Mouse (Mus musculus) gastrocnemius, postnatal 36 days (tissue): ENCODE measurements around the gene Atxn7l1. TPM values are rescaled to one million over a fixed set of nuclear protein-coding genes. Genes with fewer than 3 reads are reported as not detected.

Experiments
- DNase-seq, 2 experiments: peaks; one replicate each; pipeline ENCODE4 v3.0.0; 2022
- intact Hi-C: fragments of 180-260 bp; cut with DNase I; formaldehyde crosslinking; loops from one replicate; pipeline ENCODE4 v1.15.1; 2025
- total RNA-seq, 2 experiments: library from RNA; stranded (reverse); gene quantifications; 2 replicates each; pipeline ENCODE4 v1.2.3; 2021

Gene Atxn7l1
- total RNA-seq, 2 experiments from 2014 or later, result 15.4 to 16.0 TPM

GRCm38 (mm10) chr12:33256426-33256825, 108.9 kb downstream of the Atxn7l1 start:
- no peak for DNase-seq
- intact Hi-C loops, result no loop called here

GRCm38 (mm10) chr12:33258995-33259529, 111.6 kb downstream of the Atxn7l1 start:
- no peak for DNase-seq
- intact Hi-C loops, result no loop called here

- intact Hi-C loops, result no loop called here
- no peak for DNase-seq
Observed at GRCm38 (mm10) chr12:33260575-33260974, 113.1 kb downstream of the Atxn7l1 start.

- DNase-seq, result no peak
- intact Hi-C loops, result loop anchor here (5.0 kb wide), 1 partner anchor 239 kb away; no protein-coding TSS in a partner anchor
Observed at GRCm38 (mm10) chr12:33265877-33266276, 118.4 kb downstream of the Atxn7l1 start.

GRCm38 (mm10) chr12:33267965-33268364, 120.5 kb downstream of the Atxn7l1 start:
- no peak for DNase-seq
- intact Hi-C loops, result loop anchor here (5.0 kb wide), 1 partner anchor 241 kb away; no protein-coding TSS in a partner anchor

GRCm38 (mm10) chr12:33269743-33270142, 122.2 kb downstream of the Atxn7l1 start:
- intact Hi-C loops, result loop anchor here (5.0 kb wide), 1 partner anchor 242 kb away; no protein-coding TSS in a partner anchor

GRCm38 (mm10) chr12:33271865-33272264, 124.4 kb downstream of the Atxn7l1 start:
- DNase-seq, result no peak
- intact Hi-C loops, result no loop called here

More at GRCm38 (mm10) chr12:33269743-33270142, 122.2 kb downstream of the Atxn7l1 start:
- no peak for DNase-seq

GRCm38 (mm10) chr12:33272441-33272840, 124.9 kb downstream of the Atxn7l1 start:
- intact Hi-C loops, result no loop called here
- no peak for DNase-seq

- intact Hi-C loops, result no loop called here
- DNase-seq, result no peak
Observed at GRCm38 (mm10) chr12:33273147-33273546, 125.7 kb downstream of the Atxn7l1 start.

- DNase-seq, result no peak
Observed at GRCm38 (mm10) chr12:33273668-33274067, 126.2 kb downstream of the Atxn7l1 start.

GRCm38 (mm10) chr12:33276028-33276427, 128.5 kb downstream of the Atxn7l1 start:
- DNase-seq, result no peak
- intact Hi-C loops, result no loop called here

More at GRCm38 (mm10) chr12:33273668-33274067, 126.2 kb downstream of the Atxn7l1 start:
- intact Hi-C loops, result no loop called here

- no peak for DNase-seq
- intact Hi-C loops, result no loop called here
Observed at GRCm38 (mm10) chr12:33277427-33277826, 129.9 kb downstream of the Atxn7l1 start.

GRCm38 (mm10) chr12:33279159-33279558, 131.7 kb downstream of the Atxn7l1 start:
- intact Hi-C loops, result loop anchor here (2.0 kb wide), 1 partner anchor 56 kb away; no protein-coding TSS in a partner anchor
- DNase-seq, result no peak

- intact Hi-C loops, result no loop called here
- DNase-seq, result peak; percentile 40 to 51
Observed at GRCm38 (mm10) chr12:33280805-33281204, 133.3 kb downstream of the Atxn7l1 start.

- no peak for DNase-seq
- intact Hi-C loops, result no loop called here
Observed at GRCm38 (mm10) chr12:33284344-33284936, 136.9 kb downstream of the Atxn7l1 start.

- intact Hi-C loops, result no loop called here
- DNase-seq, result no peak
Observed at GRCm38 (mm10) chr12:33285354-33285753, 137.9 kb downstream of the Atxn7l1 start.

- no peak for DNase-seq
- intact Hi-C loops, result no loop called here
Observed at GRCm38 (mm10) chr12:33285933-33286649, 138.6 kb downstream of the Atxn7l1 start.

- DNase-seq, result no peak
- intact Hi-C loops, result no loop called here
Observed at GRCm38 (mm10) chr12:33287686-33288085, 140.2 kb downstream of the Atxn7l1 start.

- intact Hi-C loops, result no loop called here
- DNase-seq, result no peak
Observed at GRCm38 (mm10) chr12:33288746-33289145, 141.3 kb downstream of the Atxn7l1 start.

- peak; percentile 27 to 50 for DNase-seq
- intact Hi-C loops, result no loop called here
Observed at GRCm38 (mm10) chr12:33302070-33302469, 154.6 kb downstream of the Atxn7l1 start.
